Mouse (Mus musculus): ENCODE measurements around the gene Opn5. TPM values are rescaled to one million over a fixed set of nuclear protein-coding genes. Genes with fewer than 3 reads are reported as not detected.

Opn5 gene
- polyA plus RNA-seq (2015; fragmentation: Nextera tagmentation; extraction: Ambion mirVana) = 0.13 and 0.32 TPM in 2 replicates

GRCm38 (mm10) chr17:42611295-42611694, at the start of gene Opn5:
Opn5 (minus strand) TSS chr17:42611395.
- no peaks in the 10 kb centered on the region for H3K27me3 ChIP-seq
- H3K36me3 ChIP-seq = no peaks in the 10 kb centered on the region
- H3K4me2 ChIP-seq = no peak within 1 kb of the TSS
- H3K4me1 ChIP-seq (replicated peaks) = no peaks in the 10 kb centered on the region
- H3K9me3 ChIP-seq = no peaks in the 10 kb centered on the region
- H3K4me3 ChIP-seq = no peak within 1 kb of the TSS
- 84% methylated on average over 8 of the region's 8 CpGs for WGBS
- ATAC-seq (ENCODE audit: low FRiP score, low read depth) = no peak
- no peak within 1 kb of the TSS for H3K27ac ChIP-seq (replicated peaks)
- H3K9ac ChIP-seq = no peak within 1 kb of the TSS

- no peak overlapping the region for H3K9ac ChIP-seq
- WGBS = 26% methylated on average over 14 of the region's 14 CpGs
- H3K4me3 ChIP-seq = no peak overlapping the region
- no peak overlapping the region for H3K27ac ChIP-seq (replicated peaks)
- no peaks in the 10 kb centered on the region for H3K36me3 ChIP-seq
- H3K4me2 ChIP-seq = peak overlapping the region; percentile 41
- peak; percentile 81; the same call in 1 of the 2 replicates for ATAC-seq (ENCODE audit: low FRiP score, low read depth)
- no peaks in the 10 kb centered on the region for H3K9me3 ChIP-seq
- no peaks in the 10 kb centered on the region for H3K4me1 ChIP-seq (replicated peaks)
- no peaks in the 10 kb centered on the region for H3K27me3 ChIP-seq
Observed at GRCm38 (mm10) chr17:42658634-42659422, 47.6 kb upstream of the Opn5 start.

- Histone ChIP-seq H3K9ac (no peak overlapping the region), H3K9me3 (no peaks in the 10 kb centered on the region), H3K27ac (replicated peaks) (no peak overlapping the region), H3K36me3 (no peaks in the 10 kb centered on the region), H3K4me3 (no peak overlapping the region), H3K27me3 (no peaks in the 10 kb centered on the region), H3K4me2 (no peak overlapping the region), H3K4me1 (replicated peaks) (no peaks in the 10 kb centered on the region)
- no peak for ATAC-seq (ENCODE audit: low FRiP score, low read depth)
- WGBS = 82% methylated on average over 3 of the region's 3 CpGs
Observed at GRCm38 (mm10) chr17:42643416-42643815, 32.2 kb upstream of the Opn5 start.

- ATAC-seq (ENCODE audit: low FRiP score, low read depth) = no peak
- Histone ChIP-seq H3K36me3 (no peaks in the 10 kb centered on the region), H3K9me3 (no peaks in the 10 kb centered on the region), H3K9ac (no peak overlapping the region), H3K4me1 (replicated peaks) (no peaks in the 10 kb centered on the region), H3K27me3 (no peaks in the 10 kb centered on the region), H3K4me2 (no peak overlapping the region), H3K4me3 (no peak overlapping the region), H3K27ac (replicated peaks) (no peak overlapping the region)
- WGBS = 87% methylated on average over 2 of the region's 2 CpGs
Observed at GRCm38 (mm10) chr17:42630206-42630605, 19.0 kb upstream of the Opn5 start.

GRCm38 (mm10) chr17:42613043-42613737, 2.0 kb upstream of the Opn5 start:
- peak; percentile 73; the same call in 1 of the 2 replicates for ATAC-seq (ENCODE audit: low FRiP score, low read depth)
- Histone ChIP-seq H3K27me3 (no peaks in the 10 kb centered on the region), H3K4me1 (replicated peaks) (no peaks in the 10 kb centered on the region), H3K27ac (replicated peaks) (no peak overlapping the region), H3K4me2 (no peak overlapping the region), H3K9me3 (no peaks in the 10 kb centered on the region), H3K36me3 (no peaks in the 10 kb centered on the region), H3K4me3 (no peak overlapping the region), H3K9ac (no peak overlapping the region)
- WGBS = 37% methylated on average over 6 of the region's 6 CpGs

- Histone ChIP-seq H3K27ac (replicated peaks) (no peak overlapping the region), H3K9ac (no peak overlapping the region), H3K4me1 (replicated peaks) (no peaks in the 10 kb centered on the region), H3K9me3 (no peaks in the 10 kb centered on the region), H3K36me3 (no peaks in the 10 kb centered on the region), H3K4me3 (no peak overlapping the region), H3K4me2 (no peak overlapping the region), H3K27me3 (no peaks in the 10 kb centered on the region)
- 19% methylated on average over 3 of the region's 3 CpGs for WGBS
- ATAC-seq (ENCODE audit: low FRiP score, low read depth) = no peak
Observed at GRCm38 (mm10) chr17:42608270-42608669, 2.9 kb downstream of the Opn5 start.

- H3K4me2 ChIP-seq = no peak overlapping the region
- no peak overlapping the region for H3K9ac ChIP-seq
- WGBS = 25% methylated on average over 15 of the region's 15 CpGs
- H3K36me3 ChIP-seq = no peaks in the 10 kb centered on the region
- H3K9me3 ChIP-seq = no peaks in the 10 kb centered on the region
- no peaks in the 10 kb centered on the region for H3K27me3 ChIP-seq
- no peak overlapping the region for H3K27ac ChIP-seq (replicated peaks)
- H3K4me3 ChIP-seq = no peak overlapping the region
- ATAC-seq (ENCODE audit: low FRiP score, low read depth) = peak; percentile 93
- H3K4me1 ChIP-seq (replicated peaks) = no peaks in the 10 kb centered on the region
Observed at GRCm38 (mm10) chr17:42602829-42603784, 8.1 kb downstream of the Opn5 start.

GRCm38 (mm10) chr17:42586486-42586885, 24.7 kb downstream of the Opn5 start:
- H3K4me3 ChIP-seq = no peak overlapping the region

GRCm38 (mm10) chr17:42583029-42583331, 28.2 kb downstream of the Opn5 start:
- no peaks in the 10 kb centered on the region for H3K9me3 ChIP-seq
- H3K4me2 ChIP-seq = no peak overlapping the region
- no peaks in the 10 kb centered on the region for H3K36me3 ChIP-seq
- H3K27ac ChIP-seq (replicated peaks) = no peak overlapping the region
- H3K4me1 ChIP-seq (replicated peaks) = no peaks in the 10 kb centered on the region
- no peaks in the 10 kb centered on the region for H3K27me3 ChIP-seq
- no peak overlapping the region for H3K4me3 ChIP-seq
- H3K9ac ChIP-seq = no peak overlapping the region
- 66% methylated on average over 2 of the region's 2 CpGs for WGBS
- peak; percentile 51; the same call in 1 of the 2 replicates for ATAC-seq (ENCODE audit: low FRiP score, low read depth)

More at GRCm38 (mm10) chr17:42586486-42586885, 24.7 kb downstream of the Opn5 start:
- ATAC-seq (ENCODE audit: low FRiP score, low read depth) = no peak
- Histone ChIP-seq H3K4me1 (replicated peaks) (no peaks in the 10 kb centered on the region), H3K36me3 (no peaks in the 10 kb centered on the region), H3K27me3 (no peaks in the 10 kb centered on the region), H3K9ac (no peak overlapping the region), H3K9me3 (no peaks in the 10 kb centered on the region), H3K27ac (replicated peaks) (no peak overlapping the region), H3K4me2 (no peak overlapping the region)
- 91% methylated on average over 1 of the region's 1 CpGs for WGBS

GRCm38 (mm10) chr17:42582281-42583028, 28.7 kb downstream of the Opn5 start:
- Histone ChIP-seq H3K36me3 (no peaks in the 10 kb centered on the region), H3K4me1 (replicated peaks) (no peaks in the 10 kb centered on the region), H3K4me2 (no peak overlapping the region), H3K9ac (no peak overlapping the region), H3K27me3 (no peaks in the 10 kb centered on the region), H3K9me3 (no peaks in the 10 kb centered on the region), H3K4me3 (no peak overlapping the region), H3K27ac (replicated peaks) (no peak overlapping the region)
- peak; percentile 73 for ATAC-seq (ENCODE audit: low FRiP score, low read depth)
- WGBS = 22% methylated on average over 1 of the region's 1 CpGs

- Histone ChIP-seq H3K9me3 (no peaks in the 10 kb centered on the region), H3K4me2 (no peak overlapping the region), H3K9ac (no peak overlapping the region), H3K27ac (replicated peaks) (no peak overlapping the region), H3K4me3 (no peak overlapping the region), H3K36me3 (no peaks in the 10 kb centered on the region), H3K27me3 (no peaks in the 10 kb centered on the region), H3K4me1 (replicated peaks) (no peaks in the 10 kb centered on the region)
- no peak for ATAC-seq (ENCODE audit: low FRiP score, low read depth)
- WGBS = 87% methylated on average over 4 of the region's 4 CpGs
Observed at GRCm38 (mm10) chr17:42580623-42581022, 30.6 kb downstream of the Opn5 start.
